Mouse (Mus musculus): ENCODE data around the gene Ces2g.

DNA sequence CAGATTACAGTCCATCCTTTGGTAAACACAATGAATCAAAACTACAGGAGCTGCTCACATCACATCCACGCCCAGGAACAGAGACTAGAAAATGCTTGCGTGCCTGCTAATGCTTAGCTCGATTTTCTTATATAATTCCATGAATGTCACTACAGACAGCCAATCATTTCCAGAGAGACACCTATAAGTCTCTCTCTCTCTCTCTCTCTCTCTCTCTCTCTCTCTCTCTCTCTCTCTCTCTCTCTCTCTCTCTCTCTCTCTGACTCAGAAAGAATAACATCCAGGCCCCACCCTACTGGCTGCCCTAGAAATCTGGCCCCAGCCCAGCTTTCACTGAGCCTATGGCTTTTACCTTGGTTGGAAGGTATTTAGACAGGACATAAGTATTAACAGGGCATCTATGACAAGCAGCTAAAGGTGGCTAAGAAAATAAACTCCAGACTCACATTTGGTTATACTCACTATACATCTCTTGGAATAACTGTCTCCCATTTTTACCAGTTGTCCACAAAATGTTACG lies 1.9 kb downstream of the Ces2g start:
- no peak for TF ChIP-seq POLR2A (IDR thresholded peaks at IDR 0.05; ENCODE audit: extremely low read depth, insufficient read depth, low read length)
- no peak for TF ChIP-seq CTCF (IDR thresholded peaks at IDR 0.05; ENCODE audit: low read depth, low read length)

Measured in liver, adult 2 months (tissue).